9 mouse cellular contexts compared by ENCODE assay signal in the genomic region with DNA sequence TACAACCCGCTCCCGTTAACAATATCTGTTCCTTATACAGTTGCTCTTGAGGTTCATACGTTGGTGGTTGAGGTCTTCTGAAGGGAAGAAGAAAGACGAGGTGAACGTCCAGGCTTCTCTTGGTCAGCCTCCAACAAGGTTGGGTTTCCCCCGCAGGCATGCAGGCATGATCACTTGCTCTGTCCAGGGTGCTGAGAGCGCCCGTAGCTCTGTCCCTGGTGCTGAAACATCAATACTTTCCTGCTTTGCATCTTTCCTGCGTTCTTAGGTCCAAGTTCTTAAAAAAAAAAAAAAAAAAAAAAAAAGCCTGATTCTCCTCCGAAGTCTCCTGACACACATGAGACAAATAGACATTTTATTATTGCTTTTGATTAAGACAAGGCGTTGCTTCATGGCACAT. TPM values are rescaled to one million over a fixed set of nuclear protein-coding genes. Genes with fewer than 3 reads are reported as not detected.
DNase-seq lines count a peak whose midpoint lies in the region; ATAC-seq lines count a peak whose summit lies in the region.
"Had no signal": no experiment of that assay in that cellular context is flagged by ENCODE, and none has a peak within 500 bp of the region (broad histone marks: within the 10 kb centered on the region; RNA-seq: fewer than 3 reads in every experiment).

No protein-coding gene starts in this region.

- H3K27me3 ChIP-seq in kidney, embryonic 14.5 days (ENCODE audit: control insufficient read depth, insufficient read depth, low read length): peaks cover 21% of the 10 kb centered on the region
- peaks cover 41% of the 10 kb centered on the region for H3K27me3 ChIP-seq in embryonic facial prominence, embryonic 14.5 days (replicated peaks; ENCODE audit: control insufficient read depth, insufficient read depth, low read length)
- peaks cover 24% of the 10 kb centered on the region for H3K27me3 ChIP-seq in hindbrain, embryonic 15.5 days

- no peaks in the 10 kb centered on the region for H3K9me3 ChIP-seq in kidney, embryonic 14.5 days (ENCODE audit: control insufficient read depth, low read length)
- H3K9me3 ChIP-seq in embryonic facial prominence, embryonic 14.5 days (ENCODE audit: control insufficient read depth, low read length): no peaks in the 10 kb centered on the region
- no peaks in the 10 kb centered on the region for H3K9me3 ChIP-seq in hindbrain, embryonic 15.5 days
- H3K9me3 ChIP-seq: stomach, embryonic 15.5 days had no signal

- no peaks in the 10 kb centered on the region for H3K36me3 ChIP-seq in kidney, embryonic 14.5 days (ENCODE audit: control insufficient read depth, insufficient read depth, low read length)
- no peaks in the 10 kb centered on the region for H3K36me3 ChIP-seq in embryonic facial prominence, embryonic 14.5 days (ENCODE audit: control insufficient read depth, insufficient read depth, low read length)
- H3K36me3 ChIP-seq in hindbrain, embryonic 15.5 days: no peaks in the 10 kb centered on the region
- H3K36me3 ChIP-seq: stomach, embryonic 15.5 days had no signal

- ATAC-seq in kidney, embryonic 14.5 days (ENCODE audit: low FRiP score, low TSS enrichment): no peak
- no peak for ATAC-seq in embryonic facial prominence, embryonic 14.5 days (ENCODE audit: low read depth)
- no peak for ATAC-seq in hindbrain, embryonic 15.5 days (ENCODE audit: low FRiP score, low read depth)

- H3K27ac ChIP-seq in kidney, embryonic 14.5 days (ENCODE audit: low read depth, low read length): no peak overlapping the region
- no peak overlapping the region for H3K27ac ChIP-seq in embryonic facial prominence, embryonic 14.5 days (replicated peaks; ENCODE audit: low read depth, low read length)
- H3K27ac ChIP-seq in hindbrain, embryonic 15.5 days (replicated peaks): no peak overlapping the region
- H3K27ac ChIP-seq: stomach, embryonic 15.5 days had no signal

- peaks cover 30% of the 10 kb centered on the region for H3K4me1 ChIP-seq in kidney, embryonic 14.5 days (ENCODE audit: control insufficient read depth, insufficient read depth, low read length)
- H3K4me1 ChIP-seq in embryonic facial prominence, embryonic 14.5 days (ENCODE audit: control insufficient read depth, insufficient read depth, low read length): peaks cover 9% of the 10 kb centered on the region
- peaks cover 33% of the 10 kb centered on the region for H3K4me1 ChIP-seq in hindbrain, embryonic 15.5 days (replicated peaks)

- WGBS in kidney, embryonic 14.5 days: under 1% methylated on average over 11 of the region's 11 CpGs
- WGBS in embryonic facial prominence, embryonic 14.5 days: 4% methylated on average over 11 of the region's 11 CpGs
- WGBS in hindbrain, embryonic 15.5 days: 4% methylated on average over 11 of the region's 11 CpGs

- DNase-seq in kidney, adult 11 months: peak; percentile 32
- peak; percentile 72 for DNase-seq in R1 (ENCODE audit: low read depth, low spot score)
- DNase-seq in embryonic facial prominence, embryonic 14.5 days (ENCODE audit: low spot score): peak; percentile 73
- DNase-seq in lung, postnatal 4 days: peak; percentile 70 to 83
- DNase-seq in retina, embryonic 14.5 days (ENCODE audit: low spot score): peak; percentile 82
- DNase-seq in right cerebral cortex, postnatal 10 days (ENCODE audit: low spot score in 2 of 2): no peak

- H3K4me3 ChIP-seq in kidney, embryonic 14.5 days (ENCODE audit: low read length): no peak overlapping the region
- H3K4me3 ChIP-seq in embryonic facial prominence, embryonic 14.5 days (ENCODE audit: low read depth, low read length): no peak overlapping the region
- 0 out of 2 replicates have a peak overlapping the region, but pooled peaks have one; percentile 36 for H3K4me3 ChIP-seq in hindbrain, embryonic 15.5 days
- H3K4me3 ChIP-seq: stomach, embryonic 15.5 days had no signal

- H3K9ac ChIP-seq in kidney, embryonic 14.5 days (ENCODE audit: low read depth, low read length): no peak overlapping the region
- no peak overlapping the region for H3K9ac ChIP-seq in embryonic facial prominence, embryonic 14.5 days (ENCODE audit: low read depth, low read length)
- H3K9ac ChIP-seq in hindbrain, embryonic 15.5 days: no peak overlapping the region
- H3K9ac ChIP-seq: stomach, embryonic 15.5 days had no signal

- no peak overlapping the region for H3K4me2 ChIP-seq in kidney, embryonic 14.5 days (replicated peaks; ENCODE audit: low read depth, low read length)
- H3K4me2 ChIP-seq in embryonic facial prominence, embryonic 14.5 days (ENCODE audit: low read depth, low read length): no peak overlapping the region
- H3K4me2 ChIP-seq in hindbrain, embryonic 15.5 days: peak overlapping the region; percentile 62
- H3K4me2 ChIP-seq: stomach, embryonic 15.5 days had no signal

RNA-seq across cellular contexts. Expression of gene Lin28a, which starts 2.0 kb away (rescaled TPM):
- polyA plus RNA-seq in kidney, embryonic 14.5 days (2014; fragmentation: Nextera tagmentation; extraction: Ambion mirVana): not detected in 2 replicates
- polyA plus RNA-seq in embryonic facial prominence, embryonic 14.5 days (2014; fragmentation: Nextera tagmentation; extraction: Ambion mirVana): not detected in 2 replicates
- polyA plus RNA-seq in hindbrain, embryonic 15.5 days (2015; fragmentation: Nextera tagmentation; extraction: Ambion mirVana): 0.16 and 0.22 TPM in 2 replicates

RNA-seq across cellular contexts. Expression of gene Dhdds, which starts 19.9 kb away (rescaled TPM):
- 42.2 and 42.9 TPM in 2 replicates for polyA plus RNA-seq in kidney, embryonic 14.5 days (2014; fragmentation: Nextera tagmentation; extraction: Ambion mirVana)
- polyA plus RNA-seq in embryonic facial prominence, embryonic 14.5 days (2014; fragmentation: Nextera tagmentation; extraction: Ambion mirVana): 42.3 and 48.9 TPM in 2 replicates
- polyA plus RNA-seq in hindbrain, embryonic 15.5 days (2015; fragmentation: Nextera tagmentation; extraction: Ambion mirVana): 44.0 and 46.0 TPM in 2 replicates

RNA-seq across cellular contexts. Expression of gene Zfp683, which starts 33.0 kb away (rescaled TPM):
- polyA plus RNA-seq in kidney, embryonic 14.5 days (2014; fragmentation: Nextera tagmentation; extraction: Ambion mirVana): not detected in 2 replicates
- not detected in 2 replicates for polyA plus RNA-seq in embryonic facial prominence, embryonic 14.5 days (2014; fragmentation: Nextera tagmentation; extraction: Ambion mirVana)
- not detected in 2 replicates for polyA plus RNA-seq in hindbrain, embryonic 15.5 days (2015; fragmentation: Nextera tagmentation; extraction: Ambion mirVana)
- polyA plus RNA-seq: stomach, embryonic 15.5 days had no signal

RNA-seq across cellular contexts. Expression of gene Crybg2, which starts 40.0 kb away (rescaled TPM):
- 4.5 and 6.0 TPM in 2 replicates for polyA plus RNA-seq in kidney, embryonic 14.5 days (2014; fragmentation: Nextera tagmentation; extraction: Ambion mirVana)
- polyA plus RNA-seq in embryonic facial prominence, embryonic 14.5 days (2014; fragmentation: Nextera tagmentation; extraction: Ambion mirVana): 5.6 and 6.5 TPM in 2 replicates
- 4.3 and 4.6 TPM in 2 replicates for polyA plus RNA-seq in hindbrain, embryonic 15.5 days (2015; fragmentation: Nextera tagmentation; extraction: Ambion mirVana)

RNA-seq across cellular contexts. Expression of gene Hmgn2, which starts 52.2 kb away (rescaled TPM):
- 3,172 and 3,245 TPM in 2 replicates for polyA plus RNA-seq in kidney, embryonic 14.5 days (2014; fragmentation: Nextera tagmentation; extraction: Ambion mirVana)
- polyA plus RNA-seq in embryonic facial prominence, embryonic 14.5 days (2014; fragmentation: Nextera tagmentation; extraction: Ambion mirVana): 2,056 and 2,380 TPM in 2 replicates
- polyA plus RNA-seq in hindbrain, embryonic 15.5 days (2015; fragmentation: Nextera tagmentation; extraction: Ambion mirVana): 1,020 and 1,026 TPM in 2 replicates

Comparison
In these comparisons a context has a peak if more than half of its experiments do, and no peak if none do; other contexts are left out.
1. DNase-seq: peak in kidney, adult 11 months (single experiment), R1 (single experiment), embryonic facial prominence, embryonic 14.5 days (single experiment), lung, postnatal 4 days (2 of 2) and retina, embryonic 14.5 days (single experiment); none in right cerebral cortex, postnatal 10 days (0 of 2).